Mouse (Mus musculus): ENCODE data around the gene Il16.

The Il16 gene

GRCm38 (mm10) chr7:83677296-83677695 is 68.2 kb downstream of the Il16 start:
- peak; percentile 45 for DNase-seq

- DNase-seq = peak; percentile 87
Measured at GRCm38 (mm10) chr7:83675545-83676254, 69.8 kb downstream of the Il16 start.

- peak; percentile 13 for DNase-seq
Measured at GRCm38 (mm10) chr7:83671573-83671972, 74.0 kb downstream of the Il16 start.

GRCm38 (mm10) chr7:83668724-83669123 is 76.8 kb downstream of the Il16 start:
- DNase-seq = peak; percentile 92

GRCm38 (mm10) chr7:83667936-83668645 is 77.4 kb downstream of the Il16 start:
- peak; percentile 60 for DNase-seq

- DNase-seq = peak; percentile 37
Measured at GRCm38 (mm10) chr7:83666087-83666595, 79.4 kb downstream of the Il16 start.

GRCm38 (mm10) chr7:83662711-83663375 is 82.7 kb downstream of the Il16 start:
- DNase-seq = no peak

GRCm38 (mm10) chr7:83661763-83662162 is 83.8 kb downstream of the Il16 start:
- no peak for DNase-seq

- DNase-seq = no peak
Measured at GRCm38 (mm10) chr7:83661031-83661430, 84.5 kb downstream of the Il16 start.

GRCm38 (mm10) chr7:83660273-83660691 is 85.2 kb downstream of the Il16 start:
- DNase-seq = no peak

- peak; percentile 98 for DNase-seq
Measured at GRCm38 (mm10) chr7:83659159-83660065, 86.1 kb downstream of the Il16 start.

GRCm38 (mm10) chr7:83658716-83659115 is 86.8 kb downstream of the Il16 start:
- no peak for DNase-seq

- DNase-seq = peak; percentile 98
Measured at GRCm38 (mm10) chr7:83654938-83655630, 90.4 kb downstream of the Il16 start.

GRCm38 (mm10) chr7:83654196-83654595 is 91.3 kb downstream of the Il16 start:
- DNase-seq = no peak

- no peak for DNase-seq
Measured at GRCm38 (mm10) chr7:83653605-83654051, 91.9 kb downstream of the Il16 start.

- DNase-seq = no peak
Measured at GRCm38 (mm10) chr7:83652498-83652897, 93.0 kb downstream of the Il16 start.

GRCm38 (mm10) chr7:83650638-83651037 is 94.9 kb downstream of the Il16 start:
- no peak for DNase-seq

- DNase-seq = peak; percentile 93
Measured at GRCm38 (mm10) chr7:83648807-83649206, 96.7 kb downstream of the Il16 start.

- peak; percentile 94 for DNase-seq
Measured at GRCm38 (mm10) chr7:83645476-83645875, 100.0 kb downstream of the Il16 start.

- DNase-seq = no peak
Measured at GRCm38 (mm10) chr7:83644761-83645160, 100.8 kb downstream of the Il16 start.

- DNase-seq = no peak
Measured at GRCm38 (mm10) chr7:83643581-83643980, 101.9 kb downstream of the Il16 start.

- DNase-seq = peak; percentile 63
Measured at GRCm38 (mm10) chr7:83641163-83641562, 104.4 kb downstream of the Il16 start.
